ENCODE assay signal across 8 mouse cellular contexts in genomic region chr16:62853611-62854126, GRCm38 (mm10). TPM values are rescaled to one million over a fixed set of nuclear protein-coding genes. Genes with fewer than 3 reads are reported as not detected.
DNase-seq lines count a peak whose midpoint lies in the region; ATAC-seq and TF ChIP-seq lines count a peak whose summit lies in the region.

No protein-coding gene starts in this region.

- peak; percentile 35; the same call in 1 of the 2 replicates for ATAC-seq in limb, embryonic 14.5 days (ENCODE audit: low FRiP score, low read depth)
- peak; percentile 38; the same call in 1 of the 2 replicates for ATAC-seq in stomach, embryonic 14.5 days (ENCODE audit: insufficient number of reproducible peaks, insufficient read depth, low FRiP score, low read depth)

- peak overlapping the region; percentile 100 for H3K4me3 ChIP-seq in lung, adult 2 months (replicated peaks; ENCODE audit: extremely low read depth, low read depth, low read length)
- no peak overlapping the region for H3K4me3 ChIP-seq in embryonic fibroblast, embryonic 13.5 days (ENCODE audit: insufficient read depth, low read length)
- peak overlapping the region; percentile 61 for H3K4me3 ChIP-seq in limb, embryonic 14.5 days (replicated peaks; ENCODE audit: low read length)
- peak overlapping the region; percentile 56 for H3K4me3 ChIP-seq in stomach, embryonic 14.5 days (ENCODE audit: low read depth, low read length)

- no peaks in the 10 kb centered on the region for H3K27me3 ChIP-seq in limb, embryonic 14.5 days (ENCODE audit: control insufficient read depth, insufficient read depth, low read length)
- H3K27me3 ChIP-seq in stomach, embryonic 14.5 days (ENCODE audit: control insufficient read depth, insufficient read depth, low read length) = no peaks in the 10 kb centered on the region

- H3K36me3 ChIP-seq in limb, embryonic 14.5 days (ENCODE audit: control insufficient read depth, insufficient read depth, low read length) = no peaks in the 10 kb centered on the region
- no peaks in the 10 kb centered on the region for H3K36me3 ChIP-seq in stomach, embryonic 14.5 days (ENCODE audit: control insufficient read depth, insufficient read depth, low read length)

- H3K27ac ChIP-seq in embryonic fibroblast, embryonic 13.5 days (ENCODE audit: insufficient read depth, low read length) = no peak overlapping the region
- peak overlapping the region; percentile 63; the same call in 1 of the 2 replicates for H3K27ac ChIP-seq in limb, embryonic 14.5 days (replicated peaks; ENCODE audit: low read depth, low read length)
- H3K27ac ChIP-seq in stomach, embryonic 14.5 days (ENCODE audit: low read length) = peak overlapping the region; percentile 27; the same call in 1 of the 2 replicates

- WGBS in lung, adult 2 months = 6% methylated on average over 3 of the region's 3 CpGs
- 18% methylated on average over 3 of the region's 3 CpGs for WGBS in limb, embryonic 14.5 days
- 15% methylated on average over 3 of the region's 3 CpGs for WGBS in stomach, embryonic 14.5 days

- no peak for TF ChIP-seq CTCF in lung, adult 2 months (IDR thresholded peaks at IDR 0.05; ENCODE audit: insufficient read depth, low read length)
- TF ChIP-seq CTCF in embryonic fibroblast, embryonic 13.5 days (IDR thresholded peaks at IDR 0.05; ENCODE audit: borderline replicate concordance, insufficient read depth, low read length) = no peak

- peak overlapping the region; percentile 86 for H3K4me2 ChIP-seq in limb, embryonic 14.5 days (replicated peaks; ENCODE audit: low read depth, low read length, severe bottlenecking)
- H3K4me2 ChIP-seq in stomach, embryonic 14.5 days (replicated peaks; ENCODE audit: low read depth, low read length) = peak overlapping the region; percentile 86

- no peaks in the 10 kb centered on the region for H3K9me3 ChIP-seq in limb, embryonic 14.5 days (ENCODE audit: control insufficient read depth, low read length)
- H3K9me3 ChIP-seq in stomach, embryonic 14.5 days (ENCODE audit: control insufficient read depth, low read depth, low read length) = no peaks in the 10 kb centered on the region

- peaks cover 7% of the 10 kb centered on the region for H3K4me1 ChIP-seq in lung, adult 2 months (ENCODE audit: control insufficient read depth, insufficient read depth, low read length)
- H3K4me1 ChIP-seq in embryonic fibroblast, embryonic 13.5 days (ENCODE audit: control insufficient read depth, insufficient read depth, low read length) = no peaks in the 10 kb centered on the region; the same call in 1 of the 2 replicates
- no peaks in the 10 kb centered on the region for H3K4me1 ChIP-seq in limb, embryonic 14.5 days (ENCODE audit: control insufficient read depth, insufficient read depth, low read length)
- H3K4me1 ChIP-seq in stomach, embryonic 14.5 days (ENCODE audit: control insufficient read depth, insufficient read depth, low read length) = no peaks in the 10 kb centered on the region

- no peak for DNase-seq in lung, adult 2 months
- DNase-seq in lung, postnatal 4 days = no peak
- DNase-seq in limb, embryonic 14.5 days (ENCODE audit: low spot score) = no peak
- DNase-seq in urinary bladder, postnatal 14 days (ENCODE audit: low spot score) = no peak
- no peak for DNase-seq in cerebellum, adult 8-10 months
- no peak for DNase-seq in cerebellum, postnatal 25 days

- H3K9ac ChIP-seq in limb, embryonic 14.5 days (ENCODE audit: low read depth, low read length, severe bottlenecking) = peak overlapping the region; percentile 91
- peak overlapping the region; percentile 72 for H3K9ac ChIP-seq in stomach, embryonic 14.5 days (replicated peaks; ENCODE audit: low read depth, low read length)

- TF ChIP-seq POLR2A in lung, adult 2 months (IDR thresholded peaks at IDR 0.05; ENCODE audit: borderline replicate concordance, extremely low read depth, low read depth, low read length) = no peak
- 0 out of 2 replicates have a peak, but pooled peaks have one; percentile 25 for TF ChIP-seq POLR2A in embryonic fibroblast, embryonic 13.5 days (IDR thresholded peaks at IDR 0.05; ENCODE audit: low read depth, low read length)
- TF ChIP-seq POLR2A in limb, embryonic 14.5 days (IDR thresholded peaks at IDR 0.05; ENCODE audit: borderline replicate concordance, extremely low read depth, insufficient read depth, insufficient read length) = no peak

RNA-seq across cellular contexts. Expression of gene Pros1, which starts 0.4 kb away (rescaled TPM):
- polyA plus RNA-seq in lung, adult 2 months (2012; rRNA removed) = 15.6 and 20.0 TPM in 2 replicates
- polyA plus RNA-seq in embryonic fibroblast, embryonic 13.5 days (2011; ENCODE audit: insufficient read length, low read depth, missing spikeins) = 103 and 119 TPM in 2 replicates
- 23.7 and 25.7 TPM in 2 replicates for polyA plus RNA-seq in limb, embryonic 14.5 days (2012; rRNA removed)
- polyA plus RNA-seq in limb, embryonic 14.5 days (2014; fragmentation: Nextera tagmentation; extraction: Ambion mirVana) = 43.2 and 46.9 TPM in 2 replicates
- polyA plus RNA-seq in stomach, embryonic 14.5 days (2014; fragmentation: Nextera tagmentation; extraction: Ambion mirVana) = 31.8 and 33.2 TPM in 2 replicates

RNA-seq across cellular contexts. Expression of gene Arl13b, which starts 6.8 kb away (rescaled TPM):
- 6.0 and 6.6 TPM in 2 replicates for polyA plus RNA-seq in lung, adult 2 months (2012; rRNA removed)
- polyA plus RNA-seq in embryonic fibroblast, embryonic 13.5 days (2011; ENCODE audit: insufficient read length, low read depth, missing spikeins) = 31.6 and 50.1 TPM in 2 replicates
- 16.0 and 21.5 TPM in 2 replicates for polyA plus RNA-seq in limb, embryonic 14.5 days (2012; rRNA removed)
- 23.7 and 24.0 TPM in 2 replicates for polyA plus RNA-seq in limb, embryonic 14.5 days (2014; fragmentation: Nextera tagmentation; extraction: Ambion mirVana)
- polyA plus RNA-seq in stomach, embryonic 14.5 days (2014; fragmentation: Nextera tagmentation; extraction: Ambion mirVana) = 20.7 and 24.3 TPM in 2 replicates

RNA-seq across cellular contexts. Expression of gene Stx19, which starts 39.2 kb away (rescaled TPM):
- 0.71 and 1.2 TPM in 2 replicates for polyA plus RNA-seq in lung, adult 2 months (2012; rRNA removed)
- polyA plus RNA-seq in embryonic fibroblast, embryonic 13.5 days (2011; ENCODE audit: insufficient read length, low read depth, missing spikeins) = not detected in 2 replicates
- 0.27 and 0.36 TPM in 2 replicates for polyA plus RNA-seq in limb, embryonic 14.5 days (2012; rRNA removed)
- 1.1 and 1.3 TPM in 2 replicates for polyA plus RNA-seq in limb, embryonic 14.5 days (2014; fragmentation: Nextera tagmentation; extraction: Ambion mirVana)
- 5.6 TPM in 2 replicates for polyA plus RNA-seq in stomach, embryonic 14.5 days (2014; fragmentation: Nextera tagmentation; extraction: Ambion mirVana)
